Comparison of ENCODE assay signal across 9 mouse cellular contexts in genomic region chr2:90571399-90571798, GRCm38 (mm10). TPM values are rescaled to one million over a fixed set of nuclear protein-coding genes. Genes with fewer than 3 reads are reported as not detected.
DNase-seq lines count a peak whose midpoint lies in the region; ATAC-seq lines count a peak whose summit lies in the region.
"Not testable (repeated sequence)": the region's sequence is repeated elsewhere in the genome, so short reads cannot be mapped to it uniquely, and the experiment has no call there.
"Had no signal": no experiment of that assay in that cellular context is flagged by ENCODE, and none has a peak within 500 bp of the region (broad histone marks: within the 10 kb centered on the region; RNA-seq: fewer than 3 reads in every experiment).

No protein-coding gene starts in this region.

- WGBS in heart, embryonic 10.5 days, result 87% methylated on average over 6 of the region's 6 CpGs
- WGBS in limb, embryonic 10.5 days, result 91% methylated on average over 6 of the region's 6 CpGs
- 94% methylated on average over 6 of the region's 6 CpGs for WGBS in midbrain, embryonic 11.5 days

- H3K27me3 ChIP-seq in heart, embryonic 10.5 days (ENCODE audit: insufficient read depth, poor library complexity, severe bottlenecking); limb, embryonic 10.5 days (ENCODE audit: low read depth, poor library complexity, severe bottlenecking); midbrain, embryonic 11.5 days (ENCODE audit: control insufficient read depth, insufficient read depth, low read length): not testable (repeated sequence)

- H3K9me3 ChIP-seq in heart, embryonic 10.5 days; limb, embryonic 10.5 days (replicated peaks); midbrain, embryonic 11.5 days (ENCODE audit: control insufficient read depth, low read length): not testable (repeated sequence)

- not testable (repeated sequence) for H3K27ac ChIP-seq in heart, embryonic 10.5 days; limb, embryonic 10.5 days; midbrain, embryonic 11.5 days (ENCODE audit: low read depth, low read length)

- peak; percentile 3 for DNase-seq in brain, adult 2 months (ENCODE audit: low read depth, low spot score)
- peak; percentile 25 for DNase-seq in cerebellum, adult 8-10 months
- peak; percentile 53 for DNase-seq in cerebellum, adult 9-11 months
- DNase-seq in heart, embryonic 10.5 days (ENCODE audit: low spot score), result peak; percentile 63
- peak; percentile 1 for DNase-seq in kidney, adult 11 months
- peak; percentile 14 for DNase-seq in limb, embryonic 10.5 days (ENCODE audit: low spot score)
- DNase-seq in midbrain, embryonic 11.5 days (ENCODE audit: low spot score, missing footprints), result peak; percentile 76
- peak; percentile 29 for DNase-seq in testis, postnatal 10 days (ENCODE audit: low spot score)

- peaks cover 21% of the 10 kb centered on the region for H3K4me1 ChIP-seq in heart, embryonic 10.5 days
- H3K4me1 ChIP-seq in limb, embryonic 10.5 days, result peaks cover 16% of the 10 kb centered on the region
- not testable (repeated sequence) for H3K4me1 ChIP-seq in midbrain, embryonic 11.5 days (ENCODE audit: control insufficient read depth, insufficient read depth, low read length)

- not testable (repeated sequence) for H3K4me2 ChIP-seq in midbrain, embryonic 11.5 days

- not testable (repeated sequence) for H3K9ac ChIP-seq in midbrain, embryonic 11.5 days (ENCODE audit: low read length)

- not testable (repeated sequence) for H3K4me3 ChIP-seq in heart, embryonic 10.5 days; limb, embryonic 10.5 days; midbrain, embryonic 11.5 days (ENCODE audit: low read depth, low read length)

- H3K36me3 ChIP-seq in heart, embryonic 10.5 days; limb, embryonic 10.5 days; midbrain, embryonic 11.5 days (ENCODE audit: control insufficient read depth, insufficient read depth, low read length): not testable (repeated sequence)

- ATAC-seq in midbrain, embryonic 11.5 days (ENCODE audit: low FRiP score), result not testable (repeated sequence)

RNA-seq across cellular contexts. Expression of gene Ptprj, which starts 9.0 kb away (rescaled TPM):
- 1.1 and 2.4 TPM in 2 replicates for polyA plus RNA-seq in heart, embryonic 10.5 days (2016; fragmentation: Nextera tagmentation; extraction: Ambion mirVana)
- 1.0 and 1.3 TPM in 2 replicates for polyA plus RNA-seq in limb, embryonic 10.5 days (2016; fragmentation: Nextera tagmentation; extraction: Ambion mirVana)
- 2.9 and 3.1 TPM in 2 replicates for polyA plus RNA-seq in midbrain, embryonic 11.5 days (2014; fragmentation: Nextera tagmentation; extraction: Ambion mirVana)
- polyA plus RNA-seq: erythroblast, embryonic 14.5 days had no signal

Comparison
In these comparisons a context has a peak if more than half of its experiments do, and no peak if none do; other contexts are left out.
1. DNase-seq: peak in every context shown above with its lines; median percentile 76 in midbrain, embryonic 11.5 days; 63 in heart, embryonic 10.5 days; 53 in cerebellum, adult 9-11 months; 29 in testis, postnatal 10 days; 25 in cerebellum, adult 8-10 months; 14 in limb, embryonic 10.5 days; 3 in brain, adult 2 months; 1 in kidney, adult 11 months.